Mouse (Mus musculus): ENCODE results near the gene Trp53tg5.

The Trp53tg5 gene

DNA sequence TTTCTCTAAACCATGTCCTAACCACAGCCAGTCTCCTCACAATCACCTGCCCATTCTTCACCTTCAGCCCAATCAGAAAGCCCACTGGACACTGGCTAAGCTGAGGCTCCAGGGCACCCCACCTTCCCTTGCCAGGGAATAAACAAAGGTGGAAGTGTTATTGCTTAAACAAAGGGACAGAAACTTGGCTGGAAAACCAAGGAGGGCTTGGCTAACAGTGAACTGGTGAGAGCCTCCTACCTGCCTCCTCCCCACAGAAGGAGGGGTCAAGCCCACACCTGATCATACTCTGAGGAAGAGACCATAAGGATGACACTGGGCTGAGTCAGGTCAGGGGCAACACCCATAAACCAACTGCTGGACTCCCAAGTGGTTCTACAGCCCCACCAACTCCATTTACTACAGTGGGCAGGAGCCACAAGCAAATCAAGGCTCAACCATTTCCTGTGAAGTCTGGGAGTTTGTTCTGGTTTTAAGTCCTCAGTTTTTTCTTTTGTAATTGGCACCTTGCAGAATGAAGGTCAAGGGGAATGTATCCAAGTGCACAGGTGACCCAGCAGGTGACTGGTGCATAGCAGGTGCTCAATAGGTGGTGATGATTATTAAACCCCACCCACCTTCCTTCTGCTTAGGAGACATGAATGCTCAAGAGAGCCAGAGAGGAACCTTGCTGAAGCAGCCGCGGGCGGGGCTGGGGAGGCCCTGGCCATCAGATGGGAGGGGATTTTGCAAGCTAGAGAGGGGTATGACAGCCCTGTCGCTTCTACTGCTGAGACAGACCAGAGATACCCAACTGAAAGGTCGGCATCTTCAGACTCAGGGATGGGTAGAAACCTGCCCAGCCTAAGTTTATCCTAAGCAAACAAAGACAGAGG is 38.1 kb downstream of the Trp53tg5 start:
- intact Hi-C loops (cut with DNase I), result no loop called here

DNA sequence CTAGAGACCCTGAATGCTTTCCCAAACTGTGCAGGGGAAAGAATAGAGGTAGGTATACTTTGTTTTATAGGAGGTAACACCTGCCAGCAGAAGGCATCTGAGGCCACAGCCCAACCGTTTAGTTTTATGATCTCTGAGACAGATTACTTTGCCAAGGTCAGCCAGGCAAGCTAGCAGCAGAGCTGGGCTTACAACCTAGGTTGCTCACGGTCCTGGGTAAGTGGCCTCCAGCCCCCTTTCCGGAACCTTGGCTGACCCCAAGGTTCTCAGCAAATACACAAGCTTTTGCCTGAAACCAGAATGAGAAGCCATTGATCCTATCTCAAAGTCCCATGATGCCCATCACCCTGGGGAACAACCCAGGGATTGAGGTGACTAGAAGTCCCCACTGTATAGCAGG is 38.8 kb downstream of the Trp53tg5 start:
- intact Hi-C loops (cut with DNase I), result no loop called here

GRCm38 (mm10) chr2:164433278-164433895 is 40.1 kb downstream of the Trp53tg5 start:
- intact Hi-C loops (cut with DNase I), result no loop called here

- intact Hi-C loops (cut with DNase I), result no loop called here
These were observed 40.9 kb downstream of the Trp53tg5 start for GRCm38 (mm10) chr2:164432541-164433191.

GRCm38 (mm10) chr2:164431676-164432465 is 41.7 kb downstream of the Trp53tg5 start:
- intact Hi-C loops (cut with DNase I), result no loop called here

- intact Hi-C loops (cut with DNase I), result no loop called here
These were observed 42.8 kb downstream of the Trp53tg5 start for GRCm38 (mm10) chr2:164430697-164431096.

DNA sequence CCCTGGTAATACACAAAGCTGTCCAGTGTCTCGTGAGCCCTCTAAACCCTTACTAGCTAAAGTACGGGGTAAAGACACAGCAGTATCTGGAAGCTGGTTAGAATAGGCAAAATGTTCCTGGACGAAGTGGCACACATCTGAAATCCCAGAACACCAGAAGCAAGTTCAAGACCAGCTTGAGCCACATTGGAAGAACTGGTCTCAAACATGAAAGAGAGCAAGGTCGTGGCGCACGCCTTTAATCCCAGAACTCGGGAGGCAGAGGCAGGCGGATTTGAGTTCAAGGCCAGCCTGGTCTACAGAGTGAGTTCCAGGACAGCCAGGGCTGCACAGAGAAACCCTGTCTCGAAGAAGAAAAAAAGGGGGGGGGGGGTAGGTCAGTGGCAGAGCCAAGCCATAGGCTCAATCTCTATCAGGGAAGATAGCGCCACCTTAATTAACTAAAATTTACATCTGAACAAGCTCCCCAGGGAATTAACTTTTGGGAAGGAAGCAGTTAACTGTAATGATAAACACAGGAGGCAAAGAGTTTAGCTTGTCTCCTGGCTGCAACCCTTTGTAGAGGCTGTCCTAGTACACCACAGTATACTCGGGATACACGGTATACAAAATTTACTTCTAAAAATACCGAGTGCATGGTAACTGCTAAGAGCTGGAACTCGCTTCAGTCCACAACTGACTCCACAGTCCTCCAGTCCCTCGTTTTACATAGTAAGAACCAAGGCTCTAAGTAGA is 43.5 kb downstream of the Trp53tg5 start:
- intact Hi-C loops (cut with DNase I), result no loop called here

- intact Hi-C loops (cut with DNase I), result no loop called here
These were observed 45.1 kb downstream of the Trp53tg5 start for GRCm38 (mm10) chr2:164428451-164428850.

DNA sequence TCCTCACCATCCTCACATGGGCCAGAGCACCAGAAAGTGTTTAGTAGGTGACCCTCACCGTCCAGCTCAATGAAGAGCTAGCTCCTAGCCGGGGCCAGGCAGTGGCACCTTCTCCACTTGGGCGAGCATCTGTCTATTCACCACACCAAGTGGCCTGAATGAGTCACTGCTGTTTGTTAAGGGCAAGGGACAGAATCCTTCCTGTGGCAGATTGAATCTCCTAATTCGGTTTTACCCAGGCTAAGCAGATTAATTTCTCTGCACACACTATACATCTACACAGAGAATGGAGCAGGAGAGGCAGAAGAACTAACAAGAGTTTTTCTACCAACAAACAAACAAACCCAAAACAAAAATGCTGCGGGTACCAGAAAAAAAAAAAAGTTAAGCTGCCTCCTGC is 46.6 kb downstream of the Trp53tg5 start:
- intact Hi-C loops (cut with DNase I), result no loop called here

GRCm38 (mm10) chr2:164426121-164426520 is 47.4 kb downstream of the Trp53tg5 start:
- intact Hi-C loops (cut with DNase I), result no loop called here

DNA sequence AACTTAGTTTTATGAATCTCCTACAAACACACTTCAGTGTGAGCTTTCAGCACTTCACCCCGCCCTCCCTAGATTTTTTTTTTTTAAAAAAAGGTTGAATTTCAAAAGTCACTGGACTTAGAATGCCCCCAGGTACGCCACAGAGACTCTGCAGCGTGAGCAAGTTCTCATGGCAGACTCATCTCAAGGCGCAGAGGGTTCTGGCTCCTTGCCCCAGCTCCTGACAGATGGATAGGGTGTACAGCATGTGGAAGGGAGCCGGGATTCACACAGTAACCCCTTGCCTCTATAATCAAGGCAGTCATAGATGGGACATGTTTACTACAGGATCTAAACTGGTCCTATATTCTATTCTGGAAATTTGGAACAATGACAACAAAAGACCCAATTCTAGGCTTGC is 48.1 kb downstream of the Trp53tg5 start:
- intact Hi-C loops (cut with DNase I), result no loop called here

GRCm38 (mm10) chr2:164424406-164424805 is 49.1 kb downstream of the Trp53tg5 start:
- intact Hi-C loops (cut with DNase I), result no loop called here

- intact Hi-C loops (cut with DNase I), result no loop called here
These were observed 50.1 kb downstream of the Trp53tg5 start for GRCm38 (mm10) chr2:164423464-164423863.

GRCm38 (mm10) chr2:164422675-164423393 is 50.7 kb downstream of the Trp53tg5 start:
- intact Hi-C loops (cut with DNase I), result no loop called here

DNA sequence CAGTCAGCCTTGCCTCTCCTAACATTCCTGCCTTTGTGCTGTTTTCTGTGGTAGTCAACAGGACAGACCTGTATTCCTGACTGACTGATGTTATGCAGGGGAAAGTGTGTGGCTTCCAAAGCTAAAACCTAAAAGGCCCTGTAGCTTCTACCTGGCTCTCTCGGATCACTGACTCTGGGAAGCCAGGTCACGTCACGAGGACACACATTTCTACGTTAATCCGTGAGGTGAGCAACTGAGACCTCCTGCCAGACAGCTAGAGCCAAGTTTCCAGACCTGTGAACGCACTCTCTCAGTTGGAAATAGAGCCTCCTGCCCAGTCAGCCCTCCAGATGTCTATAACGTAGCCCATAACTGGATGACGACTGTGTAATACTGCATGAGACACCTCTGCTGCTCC is 51.5 kb downstream of the Trp53tg5 start:
- intact Hi-C loops (cut with DNase I), result no loop called here

- intact Hi-C loops (cut with DNase I), result no loop called here
These were observed 52.2 kb downstream of the Trp53tg5 start for GRCm38 (mm10) chr2:164421306-164421705.
